Mouse (Mus musculus) stomach, postnatal 0 days (tissue): ENCODE data around the gene Rtkn2.

Experiments used
- CTCF ChIP-seq: IDR thresholded peaks from 2 replicates; pipeline ENCODE4 v1.5.1; 2016; ENCODE audit warnings: antibody characterized with exemption, low read depth, mild to moderate bottlenecking, moderate library complexity
- EP300 ChIP-seq: optimal IDR thresholded peaks from 2 replicates; pipeline ENCODE3; 2016; ENCODE audit warnings: antibody characterized with exemption

- TF ChIP-seq CTCF: peak; percentile 20; the same call in 1 of the 2 replicates
- TF ChIP-seq EP300: no peak
Measured at GRCm38 (mm10) chr10:68052307-68052706, 72.9 kb downstream of the Rtkn2 start.
